Mouse (Mus musculus) liver, adult (tissue): ENCODE data around the gene Hspb11.

Source experiments
- GATA4 ChIP-seq: IDR thresholded peaks from 2 replicates; pipeline ENCODE4 v1.6.1; 2014; ENCODE audit warnings: mild to moderate bottlenecking, low read length; ENCODE audit not compliant: insufficient replicate concordance

Hspb11 gene

GRCm38 (mm10) chr4:107253125-107254091 is at the start of gene Hspb11, which contains the start of gene Lrrc42:
Gene Hspb11, plus strand, starts transcription at chr4:107253593.
Gene Lrrc42, minus strand, starts transcription at chr4:107253532.
- no peak for TF ChIP-seq GATA4

DNA sequence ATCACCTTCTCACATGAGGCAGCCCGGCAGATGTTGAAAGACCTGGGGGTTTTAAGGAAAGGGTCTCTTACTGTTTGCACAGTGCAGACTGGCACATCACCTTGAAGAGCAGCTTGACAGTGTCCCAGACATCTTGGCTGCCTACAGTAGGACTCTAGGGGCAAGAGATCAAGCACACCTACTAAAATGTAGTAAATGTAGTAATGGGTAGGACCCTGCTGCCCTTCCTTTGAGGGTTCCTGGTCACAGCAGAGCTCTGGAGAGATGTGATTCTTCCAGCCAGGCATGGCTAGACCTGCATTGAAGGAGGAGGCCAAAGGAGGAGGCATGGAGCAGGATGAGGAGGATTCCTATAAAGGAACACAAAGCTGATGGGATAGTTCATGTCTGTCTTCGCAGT is 46.4 kb upstream of the Hspb11 start:
- no peak for TF ChIP-seq GATA4

- no peak for TF ChIP-seq GATA4
Observed at GRCm38 (mm10) chr4:107208880-107209279, 44.5 kb upstream of the Hspb11 start, which contains the start of gene Ldlrad1. Gene Ldlrad1, plus strand, starts transcription at chr4:107209180.

DNA sequence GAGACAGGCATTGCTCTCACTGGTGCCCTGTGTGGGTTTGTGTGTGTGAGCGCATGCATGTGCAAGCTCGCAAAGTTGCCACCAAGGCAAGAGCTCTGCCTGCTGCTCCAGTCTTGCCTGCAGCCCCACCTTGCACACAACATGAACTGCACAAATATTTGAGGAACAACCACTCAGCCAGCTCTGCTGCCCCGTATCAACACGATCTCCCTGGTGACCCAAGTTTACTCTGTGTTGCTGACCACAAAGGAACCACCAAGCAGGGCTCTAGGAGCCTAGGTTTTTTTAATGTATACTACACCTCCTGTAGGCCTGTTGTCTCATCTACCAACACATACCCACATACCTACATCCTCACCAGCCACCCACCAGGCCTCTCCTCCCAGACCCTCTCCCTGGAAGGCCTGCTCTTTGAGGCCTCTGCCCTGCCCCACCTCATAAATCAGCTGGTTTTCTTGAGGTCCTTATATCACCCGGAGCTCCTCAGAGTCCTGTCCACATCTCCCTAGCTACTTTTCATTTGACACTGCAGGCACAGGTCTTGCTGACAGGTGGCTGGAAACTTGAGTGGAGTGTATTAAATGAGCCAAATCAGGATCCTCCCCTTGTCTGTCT is 42.8 kb upstream of the Hspb11 start:
- no peak for TF ChIP-seq GATA4

GRCm38 (mm10) chr4:107211465-107211864 is 41.9 kb upstream of the Hspb11 start:
- no peak for TF ChIP-seq GATA4

- TF ChIP-seq GATA4, result no peak
Observed at GRCm38 (mm10) chr4:107211936-107212335, 41.5 kb upstream of the Hspb11 start.

GRCm38 (mm10) chr4:107213279-107214011 is 39.9 kb upstream of the Hspb11 start:
- TF ChIP-seq GATA4, result no peak

DNA sequence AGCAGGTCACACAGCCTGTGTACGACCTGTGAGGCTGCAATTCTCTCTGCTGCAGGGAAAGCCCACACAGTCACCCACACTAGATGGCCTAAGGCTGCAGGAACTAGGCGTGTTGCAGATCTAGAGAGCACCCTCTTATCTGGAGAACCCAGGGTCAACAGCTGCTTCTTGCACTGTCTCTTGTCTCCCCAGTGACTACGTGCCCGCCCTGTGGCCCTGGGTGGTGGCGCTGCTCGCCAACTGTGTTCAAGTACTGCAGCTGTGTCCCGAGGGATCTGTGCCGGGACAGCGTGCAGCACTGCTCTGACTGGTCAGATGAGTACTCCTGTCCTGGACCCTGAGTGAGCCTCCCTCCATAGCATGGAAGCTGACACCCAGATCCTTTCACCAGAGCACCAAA is 35.8 kb upstream of the Hspb11 start:
- no peak for TF ChIP-seq GATA4

DNA sequence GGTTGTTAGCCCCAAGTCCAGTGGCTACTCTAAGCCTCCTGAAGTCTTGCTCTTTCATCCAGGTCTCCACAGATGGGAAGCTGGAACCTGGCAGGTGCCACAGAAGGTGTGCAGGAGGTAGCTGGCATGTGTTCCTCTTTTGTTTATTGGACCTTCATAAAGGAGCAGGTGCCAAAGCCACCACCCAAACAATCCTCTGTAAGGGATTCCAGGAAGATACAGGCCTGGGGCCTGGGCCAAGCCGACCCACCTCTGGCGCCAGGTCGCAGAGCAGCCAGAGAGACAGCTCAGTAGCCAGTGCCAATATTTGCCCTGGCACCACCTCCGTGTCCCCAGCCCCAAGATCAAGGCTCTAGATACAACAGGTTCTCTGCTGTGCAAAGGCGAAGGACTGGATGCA is 31.9 kb upstream of the Hspb11 start:
- TF ChIP-seq GATA4, result no peak

GRCm38 (mm10) chr4:107223225-107224204 is 29.9 kb upstream of the Hspb11 start:
- TF ChIP-seq GATA4, result no peak

GRCm38 (mm10) chr4:107226313-107226712 is 27.1 kb upstream of the Hspb11 start:
- no peak for TF ChIP-seq GATA4

GRCm38 (mm10) chr4:107232219-107232618 is 21.2 kb upstream of the Hspb11 start:
- TF ChIP-seq GATA4, result no peak

- no peak for TF ChIP-seq GATA4
Observed at GRCm38 (mm10) chr4:107238253-107238652, 15.1 kb upstream of the Hspb11 start.

GRCm38 (mm10) chr4:107240196-107240595 is 13.2 kb upstream of the Hspb11 start:
- no peak for TF ChIP-seq GATA4
